1 mouse cellular context compared by ENCODE assay signal in the genomic region with DNA sequence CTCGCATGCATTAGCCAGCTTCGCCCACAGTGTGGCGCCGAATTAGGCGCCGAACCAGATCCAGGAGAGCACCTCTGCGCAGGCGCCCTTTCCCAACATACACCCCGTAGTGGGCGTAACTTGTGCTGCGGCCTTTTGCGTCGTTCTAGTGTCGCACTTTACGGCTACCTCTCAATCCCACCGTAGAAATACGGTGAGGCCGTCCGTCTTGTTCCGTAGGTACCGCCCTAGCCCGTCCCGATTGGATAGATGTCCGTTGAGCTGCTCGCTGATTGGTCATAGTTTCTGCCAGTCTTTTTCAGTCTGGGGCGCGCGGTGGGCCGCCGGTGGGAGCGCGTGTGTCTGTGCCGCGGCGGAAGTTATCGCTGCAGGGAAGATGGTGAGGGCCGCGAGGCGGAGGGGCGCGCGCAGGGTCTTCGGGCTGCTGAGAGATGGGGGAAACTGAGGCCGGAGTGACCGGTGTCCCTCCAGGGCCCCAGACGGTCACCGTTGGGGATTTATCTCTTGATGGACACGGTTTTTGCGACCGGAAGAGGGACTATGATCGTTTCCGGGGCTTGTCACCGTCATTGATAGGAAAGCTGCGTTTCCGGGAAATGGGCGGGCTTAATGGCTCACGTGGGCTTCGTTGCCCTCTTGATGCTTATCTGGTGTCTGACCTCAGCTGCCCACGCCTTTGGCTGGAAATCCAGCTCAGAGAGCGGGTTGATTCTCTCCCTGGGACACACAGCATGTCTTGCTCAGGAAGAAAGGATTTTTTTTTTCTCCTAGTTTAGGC.
TF ChIP-seq lines count a peak whose summit lies in the region.

TSS of gene Lsm4 (plus strand) at position 170 of the 778 bp plus-strand sequence.

TF ChIP-seq in myocyte, 11 proteins besides CTCF, POLR2A, EP300 and RAD21 (continued from another document):
- peak; percentile 66 for TF ChIP-seq SRF (IDR thresholded peaks at IDR 0.05; ENCODE audit: control insufficient read depth, insufficient read length, low read depth)
- TF ChIP-seq MYOD1 (IDR thresholded peaks at IDR 0.05; ENCODE audit: control insufficient read depth in 1 of 3, insufficient read length in 2 of 3, low read depth in 2 of 3), result peak in 1 of 3 experiments; percentile 6
